Mouse (Mus musculus) heart, embryonic 12.5 days (tissue): ENCODE measurements at regions not wholly inside any gene's neighbourhood (a gene's known extent, or its start where the extent isn't known, plus 50 kb on each side); places are given as distances from the start of the nearest gene placed in this dataset.
A peak's percentile ranks its signal among the peaks of the same experiment; 100 is the strongest.

Experiments used
- ATAC-seq: fragments of 200-750 bp; cut with Nextera tagmentation; 2 replicates; pipeline ENCODE4 v1.8.0; 2017; ENCODE audit warnings: moderate TSS enrichment, moderate library complexity; ENCODE audit not compliant: insufficient number of reproducible peaks, low FRiP score
- H3K27ac ChIP-seq: fragments of 300-500 bp; sonication (generic); 2 replicates; pipeline ENCODE4 v1.5.1; 2016; ENCODE audit warnings: mild to moderate bottlenecking, moderate library complexity; ENCODE audit not compliant: poor library complexity, severe bottlenecking
- H3K27me3 ChIP-seq: fragments of 300-500 bp; sonication (generic); replicated peaks from 2 replicates; pipeline ENCODE4 v1.6.1; 2016; ENCODE audit warnings: mild to moderate bottlenecking, moderate library complexity
- H3K36me3 ChIP-seq: fragments of 300-500 bp; sonication (generic); 2 replicates; pipeline ENCODE4 v1.6.1; 2016; ENCODE audit warnings: mild to moderate bottlenecking, moderate library complexity
- H3K4me1 ChIP-seq: fragments of 300-500 bp; sonication (generic); replicated peaks from 2 replicates; pipeline ENCODE4 v1.6.1; 2016; ENCODE audit warnings: mild to moderate bottlenecking
- H3K4me2 ChIP-seq: fragments of 300-500 bp; sonication (generic); 2 replicates; pipeline ENCODE4 v1.6.1; 2016; ENCODE audit warnings: mild to moderate bottlenecking, moderate library complexity
- H3K4me3 ChIP-seq: fragments of 300-500 bp; sonication (generic); 2 replicates; pipeline ENCODE4 v1.5.1; 2016; ENCODE audit warnings: mild to moderate bottlenecking
- H3K9ac ChIP-seq: fragments of 300-500 bp; sonication (generic); 2 replicates; pipeline ENCODE4 v1.6.1; 2016; ENCODE audit warnings: mild to moderate bottlenecking, moderate library complexity
- H3K9me3 ChIP-seq: fragments of 300-500 bp; sonication (generic); replicated peaks from 2 replicates; pipeline ENCODE4 v1.6.1; 2016; ENCODE audit warnings: mild to moderate bottlenecking, moderate library complexity
- WGBS: fragments of 180-500 bp; shearing (Covaris S2); methylation state at CpG from one replicate; pipeline ENCODE4 v1.1.7; 2016; 5-methylcytosine and 5-hydroxymethylcytosine counted together

DNA sequence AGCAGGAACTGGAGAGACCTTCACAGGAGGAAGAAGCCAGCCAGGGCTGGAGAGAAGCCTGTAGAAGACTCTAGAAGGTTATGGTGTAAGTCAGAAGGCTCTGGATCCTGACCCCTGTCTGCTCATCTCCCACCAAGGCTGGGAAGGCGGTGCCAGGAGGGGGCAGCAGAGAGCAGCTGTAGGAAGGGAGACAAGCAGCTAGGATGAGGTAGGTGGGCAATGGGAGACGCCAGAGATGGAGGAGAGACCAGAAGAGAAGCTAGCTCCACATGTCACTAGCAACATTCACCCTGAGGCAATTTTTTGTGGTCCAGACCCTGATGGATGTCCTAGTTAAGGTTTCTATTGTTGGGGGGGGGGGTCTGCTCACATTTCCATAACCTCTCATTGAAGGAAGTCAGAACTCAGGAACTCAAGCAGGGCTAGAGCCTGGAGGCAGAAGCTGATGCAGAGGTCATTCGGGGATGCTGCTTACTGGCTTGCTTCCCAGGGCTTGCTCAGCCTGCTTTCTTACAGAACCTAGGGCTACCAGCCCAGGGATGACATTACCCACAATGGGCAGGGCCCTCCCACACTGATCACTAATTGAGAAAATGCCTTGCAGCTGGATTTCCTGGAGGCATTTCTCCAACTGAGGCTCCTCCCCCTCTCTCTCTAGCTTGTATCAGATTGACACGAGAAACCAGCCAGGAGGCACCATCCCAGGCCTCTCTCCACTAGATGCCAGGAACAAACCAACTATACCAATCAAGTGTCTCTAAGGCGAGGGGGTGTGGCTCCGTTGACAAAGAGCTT, 144.7 kb upstream of the Rpl38 start:
- Histone ChIP-seq H3K9me3 (no peaks in the 10 kb centered on the region), H3K4me2 (no peak overlapping the region), H3K4me1 (peaks cover 11% of the 10 kb centered on the region), H3K27me3 (peaks cover 6% of the 10 kb centered on the region; the same call in 1 of the 2 replicates), H3K9ac (no peak overlapping the region), H3K4me3 (no peak overlapping the region), H3K27ac (no peak overlapping the region), H3K36me3 (no peaks in the 10 kb centered on the region)
- WGBS = 36% methylated on average over 6 of the region's 6 CpGs
- no peak for ATAC-seq

DNA sequence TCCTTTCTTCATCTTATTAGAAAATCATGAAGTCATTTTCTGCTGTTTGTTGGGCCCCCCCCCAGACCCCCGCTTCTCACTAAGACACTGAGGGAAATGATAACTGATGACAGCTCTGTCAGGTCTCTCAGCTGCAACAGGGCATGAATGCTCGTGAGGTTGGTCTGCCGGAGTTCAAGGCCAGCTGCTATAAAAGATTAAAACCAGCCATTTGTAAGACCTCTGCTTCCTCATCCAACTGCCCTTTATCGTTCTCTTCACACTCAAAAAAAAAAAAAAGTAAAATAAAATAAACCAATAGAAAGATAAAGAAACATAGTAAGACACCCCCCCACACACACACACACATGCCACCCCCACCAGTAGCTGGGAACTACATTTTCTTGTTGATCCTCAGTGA, 153.0 kb upstream of the Rpl38 start:
- no peak overlapping the region for H3K27ac ChIP-seq
- no peaks in the 10 kb centered on the region for H3K36me3 ChIP-seq
- WGBS = 48% methylated on average over 4 of the region's 4 CpGs
- H3K9ac ChIP-seq = no peak overlapping the region
- no peak overlapping the region for H3K4me2 ChIP-seq
- ATAC-seq = no peak
- no peaks in the 10 kb centered on the region for H3K4me1 ChIP-seq
- H3K27me3 ChIP-seq = peaks cover 34% of the 10 kb centered on the region
- no peak overlapping the region for H3K4me3 ChIP-seq
- H3K9me3 ChIP-seq = no peaks in the 10 kb centered on the region

DNA sequence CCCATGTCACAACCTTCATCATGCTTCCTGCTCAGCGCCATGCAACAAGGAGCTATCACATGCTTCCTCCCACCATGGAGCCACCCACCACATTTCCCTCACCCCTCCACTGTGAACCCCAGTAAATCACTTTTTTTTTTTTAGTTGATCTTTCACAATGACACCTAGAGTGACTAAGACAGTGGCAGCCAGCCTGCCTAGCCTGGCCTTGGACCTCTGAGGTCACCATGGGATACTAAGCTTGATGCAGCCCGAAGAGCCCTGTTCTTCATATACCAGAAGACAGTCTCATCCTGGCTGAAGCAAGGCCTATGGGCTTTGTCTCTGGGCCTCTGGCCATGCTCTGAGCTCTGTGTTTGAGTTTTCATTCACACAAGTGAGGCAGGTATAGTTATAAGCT, 154.2 kb upstream of the Rpl38 start:
- Histone ChIP-seq H3K4me3 (no peak overlapping the region), H3K4me1 (no peaks in the 10 kb centered on the region), H3K36me3 (no peaks in the 10 kb centered on the region), H3K27ac (no peak overlapping the region), H3K9me3 (no peaks in the 10 kb centered on the region), H3K27me3 (peaks cover 33% of the 10 kb centered on the region), H3K9ac (no peak overlapping the region), H3K4me2 (no peak overlapping the region)
- no peak for ATAC-seq
- WGBS = 75% methylated on average over 2 of the region's 2 CpGs

DNA sequence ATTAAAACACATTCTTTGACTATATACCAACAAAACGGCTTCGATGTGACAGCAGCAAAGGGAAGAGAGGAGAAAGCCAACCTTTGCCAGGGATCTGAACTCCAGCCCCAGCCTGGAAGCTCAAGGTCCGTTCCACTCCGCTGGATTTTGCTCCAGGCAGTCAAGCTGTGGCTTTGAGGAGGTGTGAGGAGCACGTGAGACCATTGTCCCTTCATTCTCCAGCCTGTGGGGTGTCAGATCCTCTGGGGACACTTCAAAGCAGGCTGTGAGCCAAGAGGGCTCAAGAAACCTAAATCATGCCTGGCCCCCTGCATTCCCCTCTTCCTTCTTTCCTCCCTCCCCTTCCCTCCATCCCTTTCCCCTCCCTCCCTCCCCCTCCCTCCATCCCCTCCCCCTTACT, 154.9 kb upstream of the Rpl38 start:
- no peaks in the 10 kb centered on the region for H3K36me3 ChIP-seq
- 19% methylated on average over 5 of the region's 5 CpGs for WGBS
- no peaks in the 10 kb centered on the region for H3K4me1 ChIP-seq
- H3K4me2 ChIP-seq = no peak overlapping the region
- H3K9me3 ChIP-seq = no peaks in the 10 kb centered on the region
- H3K4me3 ChIP-seq = no peak overlapping the region
- no peak overlapping the region for H3K9ac ChIP-seq
- no peak for ATAC-seq
- H3K27ac ChIP-seq = no peak overlapping the region
- peaks cover 28% of the 10 kb centered on the region for H3K27me3 ChIP-seq

DNA sequence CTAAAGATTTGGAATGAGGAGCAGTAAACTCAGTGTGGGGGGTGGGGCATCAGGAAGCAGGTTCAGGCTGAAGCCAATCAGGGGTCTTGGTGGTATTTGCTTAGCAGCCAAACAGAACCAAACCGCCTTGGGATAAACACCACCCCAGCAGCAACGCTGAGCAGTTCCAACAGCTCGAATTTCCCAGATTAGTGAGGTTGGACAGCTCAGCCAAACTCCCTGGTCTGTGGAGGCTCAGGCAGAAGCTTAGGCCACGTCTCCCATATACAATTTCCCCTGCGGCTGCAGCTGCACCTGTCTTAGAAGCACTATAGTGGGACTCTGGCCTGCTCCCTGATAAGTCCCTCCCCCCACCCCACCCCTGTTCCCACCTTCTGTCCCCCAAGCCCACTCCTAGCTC, 156.3 kb upstream of the Rpl38 start:
- 0 out of 2 replicates have a peak, but pooled peaks cover 5% of the 10 kb centered on the region for H3K9me3 ChIP-seq
- no peak for ATAC-seq
- H3K4me2 ChIP-seq = no peak overlapping the region
- no peaks in the 10 kb centered on the region for H3K4me1 ChIP-seq
- peaks cover 28% of the 10 kb centered on the region for H3K27me3 ChIP-seq
- WGBS = 18% methylated on average over 5 of the region's 5 CpGs
- no peaks in the 10 kb centered on the region for H3K36me3 ChIP-seq
- no peak overlapping the region for H3K4me3 ChIP-seq
- no peak overlapping the region for H3K27ac ChIP-seq
- no peak overlapping the region for H3K9ac ChIP-seq

DNA sequence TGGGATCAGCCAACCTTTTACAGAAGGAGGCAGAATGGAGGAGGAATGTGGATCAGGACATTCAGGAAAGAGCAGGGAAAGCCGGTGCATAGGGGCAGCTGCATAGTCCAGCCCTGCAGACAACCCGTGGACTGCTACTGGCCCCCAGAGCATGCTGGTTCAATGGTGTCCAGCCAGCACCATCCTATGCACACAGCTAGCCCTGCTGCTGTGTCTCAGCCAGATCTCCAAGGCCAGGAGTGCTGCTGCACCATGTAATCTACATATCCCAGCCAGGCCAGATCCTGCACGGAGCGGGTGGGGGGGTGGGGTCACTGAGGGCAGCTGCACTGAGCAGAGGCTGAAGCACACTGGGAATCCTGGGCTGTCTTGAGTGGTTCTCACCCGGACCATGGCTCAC, 165.8 kb upstream of the Rpl38 start:
- Histone ChIP-seq H3K4me2 (no peak overlapping the region), H3K9me3 (peaks cover under 1% of the 10 kb centered on the region; the same call in 1 of the 2 replicates), H3K4me1 (peaks cover 12% of the 10 kb centered on the region), H3K27ac (no peak overlapping the region), H3K9ac (no peak overlapping the region), H3K36me3 (no peaks in the 10 kb centered on the region), H3K4me3 (no peak overlapping the region), H3K27me3 (no peaks in the 10 kb centered on the region)
- 14% methylated on average over 5 of the region's 5 CpGs for WGBS
- peak; percentile 51 for ATAC-seq

DNA sequence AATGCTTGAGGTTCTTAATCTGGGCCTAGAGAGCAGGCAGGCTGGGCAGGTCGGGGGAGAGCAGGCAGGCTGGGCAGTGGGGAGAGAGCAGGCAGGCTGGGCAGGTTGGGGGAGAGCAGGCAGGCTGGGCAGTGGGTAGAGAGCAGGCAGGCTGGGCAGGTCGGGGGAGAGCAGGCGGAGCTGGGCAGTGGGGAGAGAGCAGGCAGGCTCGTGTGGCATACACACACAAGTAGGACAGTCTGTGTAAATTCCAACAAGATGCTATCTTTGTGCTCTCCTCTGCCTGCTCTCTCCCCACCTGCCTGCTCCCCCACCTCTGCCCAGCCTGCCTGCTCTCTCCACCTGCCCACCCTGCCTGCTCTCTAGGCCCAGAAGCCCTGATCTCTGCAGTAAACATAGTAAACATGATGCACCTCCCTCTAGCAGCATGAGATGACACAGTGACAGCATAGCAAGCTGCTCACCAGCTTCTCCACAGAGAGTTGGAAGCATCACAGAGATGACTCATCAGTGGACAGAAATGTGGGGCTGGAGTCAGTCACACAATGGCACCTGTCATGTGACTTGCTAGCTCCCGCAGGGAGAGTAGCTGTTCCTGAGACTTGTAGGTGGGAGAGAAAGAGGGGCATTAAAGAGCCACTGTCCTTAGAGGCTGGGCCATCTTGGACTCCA, 166.3 kb upstream of the Rpl38 start:
- H3K9ac ChIP-seq = no peak overlapping the region
- H3K27me3 ChIP-seq = no peaks in the 10 kb centered on the region
- peaks cover 12% of the 10 kb centered on the region for H3K4me1 ChIP-seq
- no peak for ATAC-seq
- 33% methylated on average over 5 of the region's 5 CpGs for WGBS
- no peak overlapping the region for H3K4me2 ChIP-seq
- H3K36me3 ChIP-seq = no peaks in the 10 kb centered on the region
- H3K27ac ChIP-seq = no peak overlapping the region
- peaks cover 3% of the 10 kb centered on the region; the same call in 1 of the 2 replicates for H3K9me3 ChIP-seq
- H3K4me3 ChIP-seq = no peak overlapping the region

DNA sequence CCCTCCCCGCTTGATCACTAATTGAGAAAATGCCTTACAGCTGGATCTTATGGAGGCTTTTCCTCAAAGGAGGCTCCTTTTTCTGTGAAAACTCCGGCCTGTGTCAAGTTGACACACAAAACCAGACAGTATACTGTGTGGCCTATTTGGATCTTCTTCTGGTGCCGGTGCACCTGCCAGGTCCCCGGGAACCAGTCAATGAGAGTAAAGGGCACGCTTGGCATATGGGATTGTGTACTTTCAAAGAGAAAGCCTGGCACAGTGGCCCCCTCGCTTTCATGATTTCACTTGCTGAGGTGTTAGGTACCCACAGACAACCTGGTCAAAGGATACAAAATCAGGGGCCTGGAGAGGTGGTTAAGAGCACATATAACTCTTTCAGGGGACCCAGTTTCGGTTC, 167.9 kb upstream of the Rpl38 start:
- peaks cover 10% of the 10 kb centered on the region; the same call in 1 of the 2 replicates for H3K27me3 ChIP-seq
- no peak overlapping the region for H3K4me2 ChIP-seq
- H3K9ac ChIP-seq = no peak overlapping the region
- H3K4me3 ChIP-seq = no peak overlapping the region
- 89% methylated on average over 7 of the region's 7 CpGs for WGBS
- H3K27ac ChIP-seq = no peak overlapping the region
- H3K36me3 ChIP-seq = no peaks in the 10 kb centered on the region
- ATAC-seq = no peak
- peaks cover 18% of the 10 kb centered on the region for H3K4me1 ChIP-seq
- H3K9me3 ChIP-seq = peaks cover 3% of the 10 kb centered on the region; the same call in 1 of the 2 replicates

DNA sequence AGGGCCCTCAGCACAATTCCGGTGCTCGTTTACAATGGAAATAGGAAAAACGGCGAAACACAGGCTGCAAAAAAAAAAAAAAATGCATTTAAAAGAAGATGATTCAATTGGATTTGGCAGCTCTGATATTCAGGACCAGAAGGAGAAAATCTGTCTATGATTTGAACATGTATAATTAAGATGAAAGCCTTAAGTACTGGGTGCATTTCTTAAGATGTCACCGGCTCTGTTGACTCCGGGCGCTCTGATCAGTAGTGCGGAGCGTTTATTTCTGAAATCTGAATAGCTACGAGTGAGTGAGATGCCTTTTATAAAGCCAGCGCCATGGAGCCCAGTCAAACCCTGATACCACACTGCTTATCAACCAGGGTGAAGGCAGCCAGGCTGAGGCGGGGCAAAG, 168.7 kb upstream of the Rpl38 start:
- Histone ChIP-seq H3K27me3 (peaks cover 17% of the 10 kb centered on the region), H3K4me1 (peaks cover 20% of the 10 kb centered on the region), H3K4me3 (no peak overlapping the region), H3K4me2 (no peak overlapping the region), H3K9me3 (peaks cover 3% of the 10 kb centered on the region; the same call in 1 of the 2 replicates), H3K36me3 (no peaks in the 10 kb centered on the region), H3K9ac (no peak overlapping the region), H3K27ac (no peak overlapping the region)
- 79% methylated on average over 12 of the region's 12 CpGs for WGBS
- ATAC-seq = no peak

DNA sequence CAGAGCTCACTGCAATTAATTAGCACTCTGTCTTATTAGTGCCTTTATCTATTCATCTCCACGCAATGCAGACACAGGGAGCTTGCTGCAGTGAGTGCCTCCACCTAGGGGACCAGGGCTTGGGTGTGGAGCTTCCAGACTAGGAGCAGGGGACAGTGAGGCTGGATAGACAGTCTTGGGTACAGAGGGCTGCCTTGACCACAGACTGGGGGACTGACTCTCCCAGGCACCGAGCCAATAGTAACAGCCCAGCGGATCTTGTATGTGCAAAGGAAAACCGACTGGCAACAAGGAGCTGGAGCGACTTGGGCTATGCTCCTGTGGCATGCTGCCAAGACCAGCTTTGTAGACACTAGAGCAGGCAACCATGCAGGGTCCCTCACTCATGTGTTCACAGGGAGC, 172.8 kb upstream of the Rpl38 start:
- peaks cover 8% of the 10 kb centered on the region; the same call in 1 of the 2 replicates for H3K4me1 ChIP-seq
- ATAC-seq = no peak
- no peaks in the 10 kb centered on the region for H3K36me3 ChIP-seq
- no peak overlapping the region for H3K9ac ChIP-seq
- WGBS = 32% methylated on average over 5 of the region's 5 CpGs
- no peak overlapping the region for H3K4me3 ChIP-seq
- H3K4me2 ChIP-seq = no peak overlapping the region
- no peak overlapping the region for H3K27ac ChIP-seq
- H3K27me3 ChIP-seq = peaks cover 53% of the 10 kb centered on the region
- peaks cover 3% of the 10 kb centered on the region; the same call in 1 of the 2 replicates for H3K9me3 ChIP-seq

DNA sequence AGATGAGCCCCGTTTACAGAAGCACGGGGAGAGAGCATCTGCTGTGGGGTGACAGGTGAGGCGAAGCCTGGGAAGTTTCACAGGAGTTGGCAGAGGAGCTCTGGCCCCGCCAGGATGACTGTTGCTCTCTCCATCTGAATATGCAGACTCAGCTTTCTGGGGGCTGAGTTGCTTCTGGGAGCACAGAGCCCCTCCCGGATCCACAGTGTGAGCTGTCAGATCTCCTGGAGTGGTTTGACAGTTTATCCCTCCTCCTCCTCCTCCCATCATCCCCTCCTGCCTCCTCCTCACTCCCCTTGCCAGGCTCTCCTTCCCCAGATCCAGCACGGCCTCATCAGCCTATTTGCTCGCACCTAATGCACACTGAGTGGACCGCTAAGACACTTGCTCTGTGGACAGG, 181.9 kb upstream of the Rpl38 start:
- H3K4me2 ChIP-seq = no peak overlapping the region
- no peaks in the 10 kb centered on the region for H3K9me3 ChIP-seq
- H3K36me3 ChIP-seq = no peaks in the 10 kb centered on the region
- H3K27me3 ChIP-seq = peaks cover 45% of the 10 kb centered on the region
- no peak overlapping the region for H3K4me3 ChIP-seq
- no peak overlapping the region for H3K27ac ChIP-seq
- WGBS = 30% methylated on average over 8 of the region's 8 CpGs
- ATAC-seq = no peak
- no peak overlapping the region for H3K9ac ChIP-seq
- peaks cover 6% of the 10 kb centered on the region for H3K4me1 ChIP-seq
